Mouse (Mus musculus): ENCODE results near the gene Poc1a.

DNA sequence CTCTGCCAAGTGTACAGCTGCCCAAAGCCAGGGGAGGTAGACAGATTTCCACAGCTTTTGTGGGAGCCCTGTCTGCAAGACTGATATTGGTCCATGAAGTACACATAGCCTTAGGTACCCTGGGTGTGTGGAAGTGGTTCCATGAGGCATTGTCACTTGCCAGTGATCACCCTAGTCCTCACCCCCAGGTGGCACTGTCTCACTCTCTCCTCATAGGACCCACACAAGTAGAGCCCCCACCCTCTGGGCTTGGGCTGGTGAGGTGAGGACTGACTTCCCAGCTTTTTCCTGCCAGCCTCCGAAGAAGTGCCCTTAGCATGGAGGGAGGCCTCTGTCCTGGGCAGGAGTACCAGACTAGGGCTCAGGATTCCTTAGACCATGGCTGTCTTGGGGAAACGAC is 68.2 kb downstream of the Poc1a start:
- no peak for TF ChIP-seq CTCF (conservative IDR thresholded peaks at IDR 0.05; ENCODE audit: low read length)
- TF ChIP-seq POU5F1 (IDR thresholded peaks at IDR 0.05; ENCODE audit: borderline replicate concordance, low read length): no peak

Data from E14TG2a.4 (cell line).